Mouse (Mus musculus) heart, postnatal 0 days (tissue): ENCODE measurements at regions not wholly inside any gene's neighbourhood (a gene's known extent, or its start where the extent isn't known, plus 50 kb on each side); places are given as distances from the start of the nearest gene placed in this dataset.

ENCODE experiments used
- CTCF ChIP-seq: IDR thresholded peaks from 2 replicates; pipeline ENCODE4 v1.5.1; 2016; ENCODE audit warnings: antibody characterized with exemption, control low read depth, low read depth
- EP300 ChIP-seq: IDR thresholded peaks from 2 replicates; pipeline ENCODE4 v1.6.1; 2016; ENCODE audit warnings: antibody characterized with exemption, low read depth

- TF ChIP-seq CTCF (no peak), EP300 (no peak)
Measured at GRCm38 (mm10) chr13:113715231-113715630, 51.8 kb upstream of the Hspb3 start.
